Mouse (Mus musculus) thymus, postnatal 14 days (tissue): ENCODE measurements around the gene Crls1.

Source experiments
- DNase-seq: peaks from one replicate; pipeline ENCODE4 v3.0.0; 2021

Gene Crls1

GRCm38 (mm10) chr2:132885312-132885711, 38.8 kb downstream of the Crls1 start:
- DNase-seq: no peak

- no peak for DNase-seq
Observed at GRCm38 (mm10) chr2:132893826-132894225, 47.4 kb downstream of the Crls1 start.

- DNase-seq: no peak
Observed at GRCm38 (mm10) chr2:132898211-132898610, 51.7 kb downstream of the Crls1 start.

DNA sequence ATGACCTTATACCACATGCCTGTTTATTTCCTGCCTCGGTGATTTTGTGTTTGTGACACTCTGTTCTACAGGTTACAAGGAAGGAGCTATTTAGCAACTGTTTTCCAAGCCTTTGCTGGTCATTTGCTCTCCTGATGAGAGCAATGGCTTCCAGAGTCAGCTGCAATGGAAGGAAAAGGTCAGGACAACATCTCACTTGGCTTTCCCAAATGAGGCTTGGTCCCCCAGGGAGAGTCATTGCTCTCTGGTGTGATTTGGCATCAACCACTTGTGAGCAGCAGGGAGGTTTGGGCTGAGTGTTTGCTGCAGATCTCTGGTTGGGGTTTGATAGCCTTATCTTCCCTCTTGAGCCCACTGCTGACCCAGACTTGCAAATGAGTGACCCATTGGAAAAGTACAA, 54.1 kb downstream of the Crls1 start:
- DNase-seq: no peak

DNA sequence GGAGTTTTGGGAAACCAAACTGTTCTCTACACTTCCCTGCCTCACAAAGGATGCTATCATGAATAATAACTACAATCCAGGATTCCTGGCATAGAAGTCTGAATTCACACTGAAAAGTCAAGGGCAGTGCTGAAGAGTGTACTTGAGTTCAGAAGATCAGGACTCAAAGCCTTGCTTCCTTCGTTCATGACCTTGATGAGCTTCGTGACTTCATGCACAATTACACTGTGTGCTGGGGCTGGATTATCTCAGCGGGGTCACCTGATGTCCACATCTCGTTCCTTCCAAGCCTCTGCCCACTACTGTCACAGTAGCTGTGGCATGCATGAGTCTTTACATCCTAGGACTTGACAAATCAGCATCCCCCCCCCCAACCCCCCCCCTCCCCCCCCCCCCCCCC, 55.2 kb downstream of the Crls1 start:
- DNase-seq: no peak

GRCm38 (mm10) chr2:132902056-132902455, 55.6 kb downstream of the Crls1 start:
- no peak for DNase-seq

GRCm38 (mm10) chr2:132903498-132903897, 57.0 kb downstream of the Crls1 start:
- DNase-seq: peak; percentile 45

DNA sequence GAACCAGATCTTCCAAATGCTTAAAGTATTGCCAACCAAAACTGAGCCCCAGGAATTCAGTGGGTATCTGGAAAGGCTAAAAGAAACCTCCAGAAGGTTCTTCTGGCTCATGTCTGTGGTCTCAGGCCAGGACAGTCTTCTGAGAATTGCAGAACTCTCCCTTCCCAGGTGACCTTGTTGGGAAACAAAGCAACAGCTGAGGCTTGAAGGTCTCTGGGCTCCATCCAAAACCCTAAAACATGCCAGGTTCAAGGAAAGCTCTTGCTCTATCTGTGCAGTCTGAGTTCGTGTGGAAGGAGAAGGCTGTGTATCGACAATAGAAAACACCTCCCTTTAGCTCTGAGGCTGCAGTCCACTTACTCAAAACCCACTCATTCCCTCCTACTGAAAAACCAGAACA, 58.5 kb downstream of the Crls1 start:
- DNase-seq: no peak

GRCm38 (mm10) chr2:132906763-132907162, 60.3 kb downstream of the Crls1 start:
- DNase-seq: peak; percentile 34

DNA sequence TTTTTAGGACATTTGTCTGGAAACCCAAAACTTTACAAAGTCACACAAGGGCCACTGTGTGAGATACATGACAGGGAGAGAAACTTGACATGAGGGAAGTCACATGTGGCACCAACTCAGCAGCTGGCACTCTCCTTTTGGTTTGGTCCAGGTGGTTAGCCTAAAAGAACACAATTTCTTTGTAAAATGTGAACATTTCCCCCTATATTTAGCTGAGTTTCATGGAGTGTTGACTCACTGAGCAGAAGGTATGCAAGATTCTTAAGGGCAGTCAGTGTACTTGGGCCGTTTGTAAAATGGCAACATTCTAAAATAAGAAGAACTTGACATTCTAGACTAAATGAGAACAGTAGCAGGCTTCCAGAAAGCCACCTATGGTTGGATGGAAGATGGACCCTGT, 68.3 kb downstream of the Crls1 start:
- no peak for DNase-seq
